Mouse (Mus musculus): Measurements from ENCODE around the gene Macrod1. TPM values are rescaled to one million over a fixed set of nuclear protein-coding genes. Genes with fewer than 3 reads are reported as not detected.

Macrod1 gene
- total RNA-seq, 2 experiments from 2014 or later, result 22.9 to 23.7 TPM

DNA sequence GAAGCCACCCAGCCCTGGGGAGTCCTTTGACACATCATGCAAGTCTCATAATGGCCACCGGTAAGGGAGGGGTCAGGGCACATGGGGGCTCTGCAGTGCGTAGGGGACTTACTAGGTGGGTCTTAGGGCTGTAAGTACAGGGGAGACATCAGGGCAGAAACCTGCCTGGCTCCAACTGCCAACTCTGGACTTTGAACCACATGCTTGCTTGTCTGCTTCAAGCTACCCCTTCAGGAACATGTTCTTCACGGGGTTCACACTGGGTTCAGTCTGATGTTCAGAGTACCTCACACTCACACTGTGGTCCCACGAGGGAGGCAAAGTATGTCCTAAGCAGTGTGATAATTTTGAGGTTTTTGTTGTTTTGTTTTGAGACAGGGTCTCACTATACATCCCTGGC is 82.7 kb downstream of the Macrod1 start:
- DNase-seq (ENCODE audit: low spot score in 2 of 2), result no peak

DNA sequence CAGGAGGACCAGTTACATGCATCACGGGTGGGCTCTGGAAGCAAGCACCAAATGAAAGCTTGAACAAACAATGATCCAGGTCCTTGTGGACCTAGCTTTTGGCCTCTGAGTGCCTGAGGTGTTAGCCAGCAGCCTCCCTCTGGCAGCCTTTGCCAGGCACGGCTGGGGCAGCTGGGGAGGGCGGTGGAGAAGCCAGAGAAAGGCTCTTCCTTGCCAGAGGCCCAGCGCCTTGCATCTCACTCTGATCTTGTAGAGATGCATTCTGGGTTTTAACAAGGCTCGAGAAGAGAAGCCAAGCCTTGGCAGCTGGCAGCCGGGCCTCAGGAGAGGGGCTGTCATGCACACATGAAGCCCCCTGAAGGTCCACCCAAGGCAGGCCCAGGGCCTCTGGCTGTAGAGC is 83.8 kb downstream of the Macrod1 start:
- DNase-seq (ENCODE audit: low spot score in 2 of 2), result peak in 1 of 2 experiments; percentile 38

DNA sequence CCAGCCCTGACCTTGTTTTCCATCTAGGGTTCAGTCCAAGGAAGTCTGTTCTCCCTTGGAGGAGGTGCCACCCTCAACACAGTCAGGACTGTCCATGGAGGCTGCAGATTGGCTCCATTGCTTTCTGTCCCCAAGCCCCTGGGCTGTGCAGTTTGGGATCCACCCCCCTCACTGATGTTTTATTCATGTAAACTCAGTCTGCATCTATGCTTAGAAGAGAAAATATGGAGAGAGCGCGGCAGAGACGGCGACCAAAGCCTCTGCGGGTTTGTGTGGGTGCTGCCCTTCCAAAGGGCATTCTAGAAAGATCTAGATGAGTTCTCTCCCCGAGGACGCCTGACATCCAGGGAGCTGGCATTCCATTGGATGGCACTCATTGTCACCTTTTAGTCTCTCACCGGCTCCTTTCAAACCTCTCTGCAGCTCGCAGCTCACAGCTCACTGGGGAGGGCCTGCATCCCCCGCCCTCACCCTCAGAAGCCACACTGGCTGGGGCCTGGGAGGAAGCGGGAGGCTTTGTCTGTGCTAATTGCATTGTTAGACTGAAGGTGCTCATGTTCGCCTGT is 84.3 kb downstream of the Macrod1 start:
- DNase-seq (ENCODE audit: low spot score in 2 of 2), result peak in 1 of 2 experiments; percentile 42

DNA sequence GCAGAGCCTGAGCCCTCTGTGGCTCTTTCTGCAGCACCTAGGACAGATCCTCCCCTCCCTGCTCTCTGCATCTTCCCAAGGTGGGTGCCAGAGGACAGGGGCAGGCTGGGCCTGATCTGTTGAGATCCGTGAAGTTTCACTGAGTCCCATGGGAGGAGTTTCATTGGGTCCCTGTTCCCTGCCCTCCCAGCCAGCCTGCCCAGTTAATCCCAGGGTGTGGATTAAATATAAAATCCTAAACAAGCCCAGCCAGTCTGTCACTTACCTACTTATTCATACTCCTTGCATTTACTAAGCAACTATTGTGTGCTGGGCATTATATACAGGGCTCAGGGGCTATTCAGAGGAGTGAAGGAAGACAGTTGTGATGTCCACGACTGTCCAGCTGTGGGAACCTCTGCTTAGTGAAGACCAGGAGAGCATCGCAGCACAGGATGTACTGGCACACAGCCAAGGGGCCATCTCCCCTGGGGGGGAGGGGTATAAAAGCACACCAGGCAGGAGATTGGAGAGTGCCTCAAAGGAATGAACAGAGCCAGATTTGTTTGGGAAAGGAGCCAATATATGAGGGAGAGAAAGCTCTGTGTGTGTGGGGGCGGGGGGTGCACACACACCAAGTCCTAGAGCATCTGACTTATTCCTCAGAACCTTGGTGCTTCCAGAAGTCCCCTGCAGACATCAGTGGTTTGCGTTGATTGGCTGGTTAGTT is 85.8 kb downstream of the Macrod1 start:
- no peak for DNase-seq (ENCODE audit: low spot score in 2 of 2)

DNA sequence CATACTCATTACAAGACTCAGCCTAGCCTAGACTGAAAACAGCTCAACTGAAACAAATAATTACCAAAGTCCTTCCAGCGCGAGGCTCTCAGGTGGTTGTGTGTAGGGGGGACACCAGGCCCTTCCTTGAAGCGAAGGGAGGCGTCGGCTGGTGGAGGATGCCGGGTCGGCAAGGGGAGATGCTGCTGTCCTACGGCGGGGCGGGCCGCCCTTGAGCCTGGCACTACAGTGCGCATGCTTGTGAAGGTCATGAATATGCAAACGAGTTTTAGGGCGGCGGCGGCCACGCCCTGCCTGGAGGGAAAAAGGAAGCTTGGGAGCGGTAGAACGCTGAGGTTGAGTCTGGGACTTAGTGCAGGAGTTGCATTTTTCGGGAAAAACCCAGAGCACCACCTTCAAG is 87.2 kb downstream of the Macrod1 start:
- peak in 1 of 2 experiments; percentile 62 for DNase-seq (ENCODE audit: low spot score in 2 of 2)

DNA sequence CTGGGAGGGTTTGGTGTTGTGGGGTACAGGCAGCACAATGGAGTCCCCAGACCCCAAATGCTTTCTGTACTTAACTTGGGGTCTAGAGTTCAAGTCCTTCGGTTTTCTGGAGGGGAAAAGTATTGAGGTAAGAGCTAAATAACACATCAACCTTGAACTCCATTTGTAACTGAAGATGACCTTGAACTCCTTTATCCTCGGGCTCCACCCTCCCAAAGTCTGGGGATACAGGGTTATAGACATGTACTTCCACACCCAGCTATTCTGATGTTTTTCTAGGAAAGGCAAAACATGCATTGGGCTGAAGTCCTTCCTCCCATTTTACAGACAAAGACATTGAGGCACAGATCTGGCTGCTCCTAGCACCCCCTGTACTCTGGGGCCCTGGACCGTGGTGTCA is 87.8 kb downstream of the Macrod1 start:
- DNase-seq (ENCODE audit: low spot score in 2 of 2), result no peak

DNA sequence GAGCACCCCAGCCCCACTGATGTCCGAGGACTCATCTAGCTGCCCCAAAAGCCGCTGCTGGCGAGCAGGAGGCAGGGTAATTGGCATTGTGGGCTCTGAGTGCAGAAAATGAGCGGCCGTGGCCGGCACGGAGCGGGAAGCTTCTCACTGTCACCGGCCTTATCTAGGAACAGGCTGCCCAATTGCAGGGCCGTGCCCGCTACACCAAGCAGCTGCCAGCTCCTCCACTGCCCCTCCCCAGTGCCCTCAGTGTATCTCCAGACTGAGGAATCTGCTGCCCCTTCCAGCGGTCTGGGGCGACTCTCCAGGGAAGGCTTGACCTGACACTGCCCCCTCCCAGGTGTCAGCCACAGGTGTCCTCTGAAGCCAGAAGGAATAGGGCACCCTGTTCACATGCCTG is 89.8 kb downstream of the Macrod1 start:
- no peak for DNase-seq (ENCODE audit: low spot score in 2 of 2)

DNA sequence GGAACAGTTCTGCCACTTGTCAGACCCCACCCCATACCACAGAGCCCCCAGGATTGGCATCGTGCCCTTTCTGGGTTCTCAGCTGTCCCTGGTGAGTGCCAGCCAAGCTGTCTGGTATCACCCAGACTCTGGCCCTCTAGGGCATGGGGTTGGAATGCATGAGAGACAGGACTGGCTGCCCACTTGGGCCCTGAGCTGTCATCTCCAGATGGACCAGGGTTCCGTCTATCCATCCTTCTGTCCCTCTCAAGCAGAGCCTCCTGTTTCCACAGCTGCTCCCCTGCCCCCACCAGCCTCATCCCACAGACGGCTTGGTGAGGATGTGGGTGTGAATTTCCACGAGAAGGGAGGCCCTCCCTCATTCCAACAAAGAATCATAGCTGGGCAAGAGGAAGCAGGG is 91.5 kb downstream of the Macrod1 start:
- peak; percentile 69 to 79 for DNase-seq (ENCODE audit: low spot score in 2 of 2)

DNA sequence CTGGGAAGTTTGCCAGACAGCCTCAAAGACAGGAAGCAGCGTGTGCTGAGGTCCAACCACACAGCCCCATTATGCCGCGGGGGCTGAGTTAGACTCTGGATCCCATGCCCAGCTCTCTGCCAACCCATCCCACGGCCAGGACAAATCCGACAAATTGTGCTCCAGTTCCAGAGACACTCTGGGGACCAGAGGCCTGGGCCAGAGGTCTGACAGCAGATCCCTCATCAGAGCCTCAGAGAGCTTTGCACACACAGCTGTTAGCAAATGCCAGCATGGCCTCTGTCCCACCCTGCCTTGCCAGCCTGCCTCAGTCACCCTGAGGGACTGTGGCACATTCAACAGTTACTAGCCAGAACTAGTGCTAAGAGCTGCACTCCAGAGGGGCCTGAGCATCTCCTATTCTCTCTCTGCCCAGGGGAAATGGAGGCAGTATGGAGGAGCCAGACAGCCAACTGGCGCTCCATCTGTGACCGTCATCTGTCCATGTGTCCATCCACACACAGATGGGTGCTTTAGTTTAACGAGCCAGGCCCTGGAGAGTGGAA is 92.0 kb downstream of the Macrod1 start:
- DNase-seq (ENCODE audit: low spot score in 2 of 2), result peak; percentile 45 to 63

DNA sequence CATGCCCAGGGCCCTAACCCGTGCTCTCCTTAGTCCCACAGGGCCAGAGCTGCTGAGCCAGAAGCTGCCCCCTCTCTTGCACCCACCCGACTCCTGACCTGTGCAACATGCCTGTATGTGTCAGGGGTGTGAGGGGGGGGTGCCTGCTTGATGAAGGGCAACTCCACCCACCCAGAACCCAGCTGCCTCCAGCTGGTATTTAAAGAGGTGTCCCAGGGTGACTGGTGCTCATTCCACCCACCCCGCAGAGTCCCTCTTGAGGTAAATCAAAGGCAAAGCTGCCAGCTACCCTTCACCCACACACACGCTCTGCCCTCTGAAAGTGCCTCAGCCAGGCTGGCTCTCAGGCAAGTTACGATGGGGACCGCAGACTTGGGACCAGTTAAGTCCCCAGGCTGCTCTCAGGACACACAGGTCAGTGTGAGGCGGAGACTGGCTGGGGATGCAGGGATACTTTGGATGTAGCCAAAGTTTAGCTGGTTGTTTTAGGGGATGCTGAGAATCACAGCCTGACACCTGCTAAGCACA is 92.6 kb downstream of the Macrod1 start:
- no peak for DNase-seq (ENCODE audit: low spot score in 2 of 2)

DNA sequence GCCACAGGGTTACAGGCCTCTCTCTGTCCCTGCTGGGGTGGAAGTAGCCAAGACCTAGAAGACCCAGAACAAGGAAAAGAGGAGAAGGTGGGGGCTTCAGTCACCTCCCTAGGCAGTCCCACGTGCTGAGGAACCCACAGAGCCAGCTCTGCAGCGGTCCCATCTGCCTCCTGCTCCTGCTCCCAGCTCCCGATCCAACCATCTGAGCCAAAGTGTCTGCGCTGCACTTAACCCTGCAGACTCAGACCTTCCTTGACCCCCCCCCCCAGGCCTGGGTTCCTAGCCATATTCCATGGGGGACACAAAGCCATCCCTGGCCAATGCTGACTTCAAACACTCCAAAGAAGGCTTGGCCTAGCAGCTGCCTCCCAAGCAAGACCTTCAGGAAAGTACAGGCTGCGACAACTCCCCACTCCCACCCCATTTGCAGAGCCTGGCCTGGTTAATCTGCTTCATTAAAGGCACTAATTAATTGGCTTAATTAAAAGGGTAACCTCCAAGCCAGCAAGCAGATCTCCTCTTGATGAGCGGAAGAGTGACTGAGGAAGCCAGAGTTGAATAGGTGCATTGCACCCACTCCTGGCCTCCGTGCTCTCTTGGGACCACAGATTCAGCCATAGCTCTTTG is 94.8 kb downstream of the Macrod1 start:
- DNase-seq (ENCODE audit: low spot score in 2 of 2), result no peak

DNA sequence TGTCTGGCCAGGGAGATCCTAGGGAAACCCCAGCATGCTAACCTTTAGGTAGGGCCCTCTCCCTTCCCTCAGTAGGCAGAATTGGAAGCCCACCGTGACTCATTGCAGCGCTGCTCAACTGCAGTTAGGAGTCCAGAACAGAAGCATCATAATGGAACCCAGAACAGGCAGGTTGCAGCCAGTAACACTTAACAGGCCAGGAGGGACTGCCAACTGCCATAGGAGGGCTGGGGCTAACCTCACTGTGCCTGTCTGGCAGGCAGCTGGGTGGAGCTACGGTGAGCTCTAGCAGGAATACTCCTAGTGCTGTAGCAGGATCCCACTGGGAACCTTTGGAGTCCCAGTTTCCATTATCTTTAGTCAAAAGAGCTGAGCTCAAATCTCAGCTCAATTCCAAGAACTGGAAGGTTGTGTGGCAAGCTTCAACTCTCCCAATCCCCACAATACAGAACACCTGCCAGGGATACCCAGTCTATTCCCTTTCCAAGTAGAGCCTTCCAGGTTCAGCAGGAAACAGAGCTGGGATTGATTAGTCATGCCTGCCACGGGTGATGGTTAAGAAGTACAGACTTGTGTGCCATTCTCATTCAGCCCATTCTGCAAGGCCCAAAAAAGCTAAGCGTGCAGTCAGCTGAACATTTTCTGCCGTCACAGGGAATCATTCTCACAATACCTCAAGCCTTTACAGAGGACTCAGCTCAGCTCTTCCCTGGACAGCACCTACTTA is 95.5 kb downstream of the Macrod1 start:
- no peak for DNase-seq (ENCODE audit: low spot score in 2 of 2)

DNA sequence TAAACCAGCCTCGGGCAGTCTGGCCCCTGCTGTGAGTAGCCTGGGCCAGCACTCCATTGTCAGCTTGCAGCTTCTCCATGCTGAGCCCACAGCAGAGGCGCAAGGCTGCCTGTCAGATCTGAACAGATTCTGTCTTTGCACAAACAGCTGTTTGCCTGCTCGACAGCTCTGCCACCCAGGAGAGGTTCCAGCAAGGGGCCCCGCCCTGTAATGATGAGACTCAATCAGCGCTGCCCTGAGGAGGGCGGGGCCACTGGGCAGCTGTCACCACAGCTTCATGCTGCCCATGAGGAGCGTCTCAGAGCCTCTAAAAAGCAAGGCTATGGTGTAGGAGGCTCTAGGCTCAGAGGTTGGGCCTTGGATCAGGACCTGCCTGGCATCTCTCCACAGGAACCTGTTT is 96.6 kb downstream of the Macrod1 start:
- DNase-seq (ENCODE audit: low spot score in 2 of 2), result peak in 1 of 2 experiments; percentile 59

DNA sequence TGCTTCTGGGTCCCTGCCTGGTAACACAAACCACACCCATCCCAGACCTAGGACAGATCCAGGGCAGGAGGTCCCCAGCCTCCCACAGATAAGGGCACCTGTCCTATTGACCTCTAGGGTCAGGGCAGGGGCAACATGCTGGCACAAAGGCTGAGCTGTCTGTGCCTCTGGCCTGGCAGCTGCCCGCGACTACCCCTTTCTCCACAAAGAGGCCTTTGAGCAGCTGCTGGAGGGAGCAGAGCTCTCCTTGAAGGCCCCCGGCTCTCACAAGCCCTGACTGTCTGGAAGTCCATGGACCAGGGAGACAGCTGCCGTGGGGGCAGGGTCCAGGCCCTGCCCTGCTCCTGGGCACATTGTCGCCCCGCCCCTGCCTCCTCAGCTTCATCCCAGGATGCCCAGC is 98.6 kb downstream of the Macrod1 start:
- peak; percentile 39 to 58 for DNase-seq (ENCODE audit: low spot score in 2 of 2)

DNA sequence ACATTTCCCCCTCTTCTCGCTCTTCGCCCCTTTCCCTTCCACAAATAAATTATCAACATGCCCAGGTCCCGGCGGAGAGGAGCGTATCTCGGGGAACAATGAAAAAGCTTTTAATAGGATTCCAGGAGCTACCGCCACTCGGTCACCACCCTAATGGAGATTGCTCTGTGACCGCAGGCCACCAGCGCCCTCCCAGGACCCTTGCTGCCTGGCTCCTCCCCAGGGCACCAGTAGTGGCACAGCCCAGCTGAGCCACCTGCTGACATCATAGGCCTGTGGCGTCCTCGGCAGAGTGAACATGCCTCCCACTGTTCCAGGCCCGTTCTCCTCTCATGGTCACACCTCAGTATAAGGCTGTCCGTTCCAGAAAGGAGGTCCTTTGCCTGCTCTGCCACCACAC is 101.1 kb downstream of the Macrod1 start:
- DNase-seq (ENCODE audit: low spot score in 2 of 2), result no peak

DNA sequence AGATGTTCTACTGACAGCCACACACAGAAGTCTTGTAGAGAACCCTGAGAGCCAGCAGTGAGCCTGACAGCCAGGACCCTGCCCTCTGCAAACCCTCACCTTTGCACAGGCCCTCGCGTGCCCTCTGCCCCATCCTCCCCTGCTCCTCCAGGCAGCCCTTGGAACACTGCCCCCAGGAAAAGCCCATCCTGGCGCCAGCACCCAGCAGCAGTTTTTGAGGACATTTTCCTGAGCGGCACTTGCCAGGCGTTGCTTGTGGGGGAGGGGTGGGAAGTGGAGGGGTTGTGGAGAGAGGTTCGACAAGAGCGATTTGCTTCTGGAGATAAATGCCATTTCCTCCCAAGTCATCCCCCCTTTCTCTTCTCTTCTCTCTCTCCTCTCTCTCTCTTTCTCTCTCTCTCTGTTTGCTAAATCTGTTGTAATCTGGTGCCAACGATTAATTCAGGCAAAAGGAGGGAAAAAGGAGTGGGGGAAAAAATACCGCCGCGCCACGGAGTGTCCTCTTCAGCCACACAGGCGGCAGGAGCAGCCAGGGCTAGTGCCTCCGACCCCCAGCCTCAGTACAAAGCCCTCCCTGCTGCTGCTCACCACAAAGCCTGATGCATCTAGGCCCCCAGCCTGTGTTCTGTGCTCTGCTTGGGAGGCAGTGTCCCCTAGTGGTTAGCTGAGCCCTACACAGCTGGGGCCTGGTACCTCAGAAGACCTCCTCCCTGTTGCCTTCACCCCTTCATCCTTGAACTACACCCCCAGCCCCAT is 103.7 kb downstream of the Macrod1 start:
- peak in 1 of 2 experiments; percentile 64 for DNase-seq (ENCODE audit: low spot score in 2 of 2)

DNA sequence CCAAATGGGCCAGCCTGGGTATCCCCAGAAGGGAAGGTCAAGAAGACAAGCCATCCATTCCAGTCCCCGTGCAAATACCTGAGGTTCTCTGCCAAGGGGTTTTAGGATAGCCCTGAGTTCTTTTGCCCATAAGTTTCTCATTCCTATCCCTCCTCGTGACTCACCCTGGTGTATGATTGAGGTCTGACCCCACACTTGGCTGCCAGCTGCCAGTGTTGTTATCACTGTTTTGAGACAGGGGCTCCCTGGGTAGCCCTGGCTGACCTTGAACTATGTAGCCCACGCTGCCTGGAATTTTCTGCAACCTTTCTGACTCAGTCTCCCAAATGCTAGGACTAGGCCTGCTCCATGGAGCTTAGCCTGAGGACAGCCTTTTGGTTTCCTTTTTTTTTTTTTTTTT is 104.5 kb downstream of the Macrod1 start:
- no peak for DNase-seq (ENCODE audit: low spot score in 2 of 2)

DNA sequence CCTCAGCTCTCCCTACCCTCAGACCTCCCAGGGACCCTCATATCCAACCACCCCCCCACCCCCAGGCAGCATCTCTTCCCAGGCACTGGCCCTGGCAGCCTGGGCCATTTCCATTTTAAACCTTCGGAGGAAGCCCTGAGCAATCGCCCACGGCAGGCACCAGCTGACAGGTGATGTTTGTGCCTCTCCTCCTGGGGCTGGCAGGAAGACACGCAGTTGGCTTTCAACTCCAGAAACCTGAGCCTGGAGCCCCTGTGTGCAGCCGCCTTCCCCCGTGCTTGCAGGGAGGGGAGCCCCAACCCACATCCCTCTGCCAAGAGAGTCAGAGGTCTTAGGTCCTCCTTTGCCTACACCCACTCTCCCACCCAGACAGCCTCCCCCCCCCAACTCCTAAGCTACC is 107.6 kb downstream of the Macrod1 start:
- DNase-seq (ENCODE audit: low spot score in 2 of 2), result no peak

DNA sequence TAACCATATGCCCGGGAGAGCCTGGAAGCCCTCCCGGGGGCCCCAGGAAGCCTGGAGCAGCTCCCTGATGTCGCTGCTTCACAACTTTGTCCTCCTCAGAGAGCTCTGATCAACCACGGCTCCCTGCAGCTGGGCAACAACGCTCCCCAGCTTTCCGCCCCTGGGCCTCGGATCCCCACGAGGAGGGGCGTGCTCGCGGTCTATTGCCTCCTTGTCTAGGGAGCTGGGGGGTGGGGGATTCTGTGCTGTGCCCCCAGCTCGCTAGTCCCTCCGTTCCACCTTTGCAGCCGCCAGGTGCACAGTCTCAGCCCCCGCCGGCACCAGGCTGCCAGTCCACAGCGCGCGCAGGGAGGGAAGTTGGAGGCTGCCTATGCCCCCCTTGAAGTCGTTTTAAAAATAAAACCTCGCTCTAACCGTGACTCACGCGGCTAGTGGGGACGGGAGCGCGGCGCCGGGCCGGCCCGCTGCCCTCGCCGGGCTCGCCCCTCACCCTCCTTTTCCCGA is 108.3 kb downstream of the Macrod1 start:
- no peak for DNase-seq (ENCODE audit: low spot score in 2 of 2)

DNA sequence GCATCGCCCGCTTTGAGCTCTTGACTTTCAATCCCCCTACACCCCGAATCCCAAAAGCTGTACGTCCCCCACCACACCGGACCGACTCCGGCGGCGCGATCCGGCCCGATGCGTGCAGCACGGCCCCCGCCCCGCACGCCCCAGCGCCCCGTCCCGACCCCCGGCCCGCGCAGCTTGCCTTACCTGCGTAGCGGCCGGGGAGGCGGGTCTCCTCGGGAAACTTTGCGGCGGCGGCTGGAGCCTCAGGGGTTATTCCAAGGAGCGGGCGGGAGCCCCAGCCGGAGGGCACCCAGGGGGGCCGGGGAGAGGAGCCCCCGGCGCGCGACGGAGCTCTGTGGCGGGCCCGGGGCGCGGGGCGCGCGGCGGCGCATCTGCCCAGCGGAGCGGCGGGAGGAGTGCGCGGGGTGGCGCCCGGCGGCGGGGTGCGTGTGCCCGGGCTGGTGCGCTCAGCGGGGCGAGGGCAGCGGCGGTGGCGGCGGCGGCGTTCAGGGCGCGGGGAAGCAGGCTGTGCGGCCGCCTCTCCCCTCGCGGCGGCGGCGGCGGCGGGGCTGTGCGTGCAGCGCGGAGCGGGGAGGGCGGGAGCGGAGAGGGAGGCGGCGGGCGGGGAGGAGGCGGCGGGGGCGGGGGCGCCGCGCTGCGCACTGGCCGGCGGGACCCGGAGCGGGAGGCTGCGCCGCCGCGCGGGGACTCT is 109.0 kb downstream of the Macrod1 start:
- no peak for DNase-seq (ENCODE audit: low spot score in 2 of 2)

Data from layer of hippocampus, adult 18-20 months (tissue).